Mouse (Mus musculus) cerebellum, adult 2 months (tissue): ENCODE measurements at regions not wholly inside any gene's neighbourhood (a gene's known extent, or its start where the extent isn't known, plus 50 kb on each side); places are given as distances from the start of the nearest gene placed in this dataset.

Experiments
- CTCF ChIP-seq: fragments of 200-500 bp; IDR thresholded peaks from 2 replicates; pipeline ENCODE4 v1.5.1; 2011; ENCODE audit warnings: low read depth, mild to moderate bottlenecking, control low read depth, low read length, moderate library complexity, borderline replicate concordance; ENCODE audit not compliant: insufficient read depth
- POLR2A ChIP-seq: fragments of 200-500 bp; IDR thresholded peaks from 2 replicates; pipeline ENCODE4 v1.6.1; 2011; ENCODE audit warnings: low read length, control low read depth, borderline replicate concordance; ENCODE audit not compliant: insufficient read depth

- TF ChIP-seq POLR2A, result no peak
- TF ChIP-seq CTCF, result no peak
Observed at GRCm38 (mm10) chr12:107609986-107610385, 121.6 kb downstream of the 3110018I06Rik start.
